Mouse (Mus musculus) ES-E14 (cell line): ENCODE data around the gene Sc5d. TPM values are rescaled to one million over a fixed set of nuclear protein-coding genes. Genes with fewer than 3 reads are reported as not detected.

Experiments used
- DNase-seq: peaks from one replicate; pipeline ENCODE4 v3.0.0-alpha.2; 2013; ENCODE audit warnings: low read depth, low spot score
- H3K27ac ChIP-seq: 2 replicates; pipeline ENCODE4 v1.5.1; 2012; ENCODE audit warnings: low read depth, mild to moderate bottlenecking, low read length, moderate library complexity, mixed read lengths; ENCODE audit not compliant: poor library complexity, insufficient read depth, severe bottlenecking
- H3K36me3 ChIP-seq: 2 replicates; pipeline ENCODE4 v1.6.1; 2012; ENCODE audit warnings: mild to moderate bottlenecking, low read length, moderate library complexity, mixed read lengths; ENCODE audit not compliant: control insufficient read depth, poor library complexity, insufficient read depth, severe bottlenecking
- H3K4me1 ChIP-seq, 2 experiments: fragments of 150-350 bp in 1 of 2; sonication (generic) in 1 of 2; 2 replicates each; pipeline ENCODE4 v1.6.1; 2012; ENCODE audit warnings: low read length in 2 of 2, mild to moderate bottlenecking in 1 of 2, mixed read lengths in 1 of 2; ENCODE audit not compliant: control insufficient read depth in 2 of 2, insufficient read depth in 2 of 2, poor library complexity in 1 of 2
- H3K4me3 ChIP-seq, 2 experiments: fragments of 150-350 bp in 1 of 2; sonication (generic) in 1 of 2; 2 replicates each; pipeline ENCODE4 v1.5.1; 2012; ENCODE audit warnings: low read length in 2 of 2, low read depth in 1 of 2, mild to moderate bottlenecking in 1 of 2, mixed read lengths in 1 of 2; ENCODE audit not compliant: insufficient read depth in 1 of 2, poor library complexity in 1 of 2, severe bottlenecking in 1 of 2
- H3K9ac ChIP-seq: 2 replicates; pipeline ENCODE4 v1.6.1; 2012; ENCODE audit warnings: low read depth, mild to moderate bottlenecking, low read length, mixed read lengths; ENCODE audit not compliant: poor library complexity, insufficient read depth, severe bottlenecking
- H3K9me3 ChIP-seq: fragments of 150-350 bp; sonication (generic); 2 replicates; pipeline ENCODE4 v1.6.1; 2012; ENCODE audit warnings: low read depth, mild to moderate bottlenecking, low read length; ENCODE audit not compliant: control insufficient read depth, insufficient read depth
- CHD2 ChIP-seq: IDR thresholded peaks from 2 replicates; pipeline ENCODE4 v1.6.1; 2014; ENCODE audit warnings: mild to moderate bottlenecking, low read depth, low read length, inconsistent platforms
- HCFC1 ChIP-seq: IDR thresholded peaks from 2 replicates; pipeline ENCODE4 v1.6.1; 2012; ENCODE audit warnings: low read length, inconsistent platforms, borderline replicate concordance; ENCODE audit not compliant: insufficient read depth
- MAFK ChIP-seq: IDR thresholded peaks from 2 replicates; pipeline ENCODE4 v1.6.1; 2014; ENCODE audit warnings: mild to moderate bottlenecking, low read depth, low read length, inconsistent platforms; ENCODE audit not compliant: insufficient read depth
- ZC3H11A ChIP-seq: IDR thresholded peaks from 2 replicates; pipeline ENCODE4 v1.6.1; 2012; ENCODE audit warnings: low read depth, mild to moderate bottlenecking, inconsistent platforms, low read length, borderline replicate concordance
- ZNF384 ChIP-seq: IDR thresholded peaks from 2 replicates; pipeline ENCODE4 v1.6.1; 2012; ENCODE audit warnings: low read depth, low read length, inconsistent platforms
- in situ Hi-C, 2 experiments: fragments of 600-800 bp; cut with MboI; formaldehyde crosslinking; loops; one replicate each; pipeline ENCODE4 v1.15.1; 2025; ENCODE audit warnings: low sequenced_read_pairs in 2 of 2, inconsistent platforms in 1 of 2; ENCODE audit not compliant: unreplicated experiment in 2 of 2
- total RNA-seq: library from RNA; depleted of rRNA; stranded (reverse); fragments of 300-350 nt; gene quantifications from 2 replicates; pipeline ENCODE4 v1.2.3, GENCODE M21; 2012

Gene Sc5d
- total RNA-seq, 1 experiment, result 33.8 TPM

- Histone ChIP-seq H3K4me3 (no peak overlapping the region), H3K4me1 (no peaks in the 10 kb centered on the region), H3K27ac (no peak overlapping the region), H3K9me3 (no peaks in the 10 kb centered on the region), H3K36me3 (no peaks in the 10 kb centered on the region), H3K9ac (no peak overlapping the region)
- no peak for DNase-seq
- in situ Hi-C loops, result loop anchor here in 1 of 2 experiments (25.0 kb wide), 1 partner anchor 227 kb away; no protein-coding TSS in a partner anchor
- TF ChIP-seq HCFC1, result no peak
- no peak for TF ChIP-seq CHD2
- no peak for TF ChIP-seq ZNF384
- TF ChIP-seq ZC3H11A, result no peak
- TF ChIP-seq MAFK, result no peak
Observed at GRCm38 (mm10) chr9:42238827-42239226, 25.2 kb downstream of the Sc5d start.

GRCm38 (mm10) chr9:42231116-42231515 lies 32.9 kb downstream of the Sc5d start:
- Histone ChIP-seq H3K4me1 (no peaks in the 10 kb centered on the region), H3K9me3 (no peaks in the 10 kb centered on the region), H3K27ac (no peak overlapping the region), H3K36me3 (no peaks in the 10 kb centered on the region), H3K4me3 (no peak overlapping the region), H3K9ac (no peak overlapping the region)
- no peak for DNase-seq
- in situ Hi-C loops, result loop anchor here in 1 of 2 experiments (25.0 kb wide), 1 partner anchor 219 kb away; no protein-coding TSS in a partner anchor
- no peak for TF ChIP-seq CHD2
- TF ChIP-seq HCFC1, result no peak
- TF ChIP-seq MAFK, result no peak
- TF ChIP-seq ZNF384, result no peak
- TF ChIP-seq ZC3H11A, result no peak

GRCm38 (mm10) chr9:42230333-42230732 lies 33.7 kb downstream of the Sc5d start:
- H3K36me3 ChIP-seq, result no peaks in the 10 kb centered on the region

GRCm38 (mm10) chr9:42229465-42230110 lies 34.5 kb downstream of the Sc5d start:
- DNase-seq, result no peak
- TF ChIP-seq ZNF384, result no peak
- no peak for TF ChIP-seq ZC3H11A
- no peak for TF ChIP-seq MAFK
- no peak for TF ChIP-seq CHD2
- no peak for TF ChIP-seq HCFC1
- Histone ChIP-seq H3K9me3 (no peaks in the 10 kb centered on the region), H3K9ac (no peak overlapping the region), H3K36me3 (no peaks in the 10 kb centered on the region), H3K27ac (no peak overlapping the region), H3K4me1 (no peaks in the 10 kb centered on the region), H3K4me3 (no peak overlapping the region)
- in situ Hi-C loops, result loop anchor here in 1 of 2 experiments (25.0 kb wide), 1 partner anchor 217 kb away; no protein-coding TSS in a partner anchor

More at GRCm38 (mm10) chr9:42230333-42230732, 33.7 kb downstream of the Sc5d start:
- no peak for TF ChIP-seq ZC3H11A
- no peak for TF ChIP-seq ZNF384
- no peak for TF ChIP-seq MAFK
- TF ChIP-seq HCFC1, result no peak
- no peak for TF ChIP-seq CHD2
- H3K4me1 ChIP-seq, result no peaks in the 10 kb centered on the region
- no peak overlapping the region for H3K27ac ChIP-seq
- no peaks in the 10 kb centered on the region for H3K9me3 ChIP-seq
- no peak overlapping the region for H3K4me3 ChIP-seq
- H3K9ac ChIP-seq, result no peak overlapping the region
- in situ Hi-C loops, result loop anchor here in 1 of 2 experiments (25.0 kb wide), 1 partner anchor 218 kb away; no protein-coding TSS in a partner anchor
- DNase-seq, result no peak
